Mouse (Mus musculus) retina, postnatal 7 days (tissue): ENCODE results near the gene Npffr2.
A peak's percentile ranks its signal among the peaks of the same experiment; 100 is the strongest.
"Not testable (repeated sequence)": the region's sequence is repeated elsewhere in the genome, so short reads cannot be mapped to it uniquely, and the experiment has no call there.

Source experiments
- DNase-seq: peaks from one replicate; pipeline ENCODE4 v3.0.0-alpha.2; 2012; ENCODE audit warnings: low read depth, low spot score

The Npffr2 gene

DNA sequence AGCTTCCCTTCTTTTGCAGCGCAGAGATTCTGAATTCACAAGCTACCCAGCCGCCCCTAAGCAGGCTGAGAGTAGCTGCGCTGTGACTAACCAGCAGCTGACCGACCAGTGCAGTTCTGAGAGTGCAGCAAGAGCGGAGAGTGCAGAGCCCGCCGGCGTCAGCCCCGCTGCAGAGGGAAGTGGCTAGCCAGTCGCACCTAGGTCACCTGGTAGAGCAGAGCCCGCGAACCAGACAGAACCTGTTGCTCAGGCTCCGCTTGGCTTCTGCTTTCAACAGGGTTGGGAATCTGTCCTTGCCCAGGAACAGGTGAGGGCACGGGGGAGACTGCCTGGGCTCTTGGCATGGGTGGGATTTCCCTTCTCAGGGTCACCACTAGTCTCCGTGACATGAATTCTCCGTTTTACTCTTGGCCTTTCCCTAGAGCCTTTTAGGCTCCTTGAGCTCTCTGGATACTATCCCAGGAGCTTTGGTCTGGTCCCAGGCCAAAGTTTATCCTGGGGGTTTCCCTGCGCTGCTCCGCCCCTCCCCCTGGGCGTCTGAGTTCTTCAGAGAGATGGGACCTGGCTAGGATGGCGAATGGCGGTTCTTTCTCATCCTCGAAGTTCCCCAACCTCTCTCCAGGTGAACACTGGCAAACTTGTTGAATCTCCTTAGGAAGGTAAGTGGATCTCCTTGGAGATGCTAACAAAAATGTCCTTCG, at the start of gene Npffr2:
Npffr2 (plus strand) TSS at position 552 of the 701 bp plus-strand sequence.
- peak; percentile 3 for DNase-seq

DNA sequence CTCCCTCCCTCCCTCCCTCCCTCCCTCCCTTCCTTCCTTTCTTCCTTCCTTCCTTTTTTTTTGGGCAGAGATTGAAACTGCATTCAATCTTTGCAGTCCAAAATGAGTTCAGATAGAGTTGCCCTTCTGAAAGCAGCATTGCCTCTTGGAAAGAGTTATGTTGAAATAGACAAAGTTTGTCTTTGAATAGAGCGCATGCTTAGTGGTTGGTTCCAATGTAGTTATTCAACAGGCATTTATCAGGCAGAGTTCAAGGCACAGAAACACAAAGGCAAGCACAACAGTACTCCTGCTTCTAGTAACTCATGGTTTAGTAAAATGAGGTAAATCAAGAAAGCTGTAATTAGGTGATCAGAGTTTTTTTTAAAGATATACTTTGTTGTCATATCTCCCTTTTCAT, 34.7 kb upstream of the Npffr2 start:
- DNase-seq, result no peak

DNA sequence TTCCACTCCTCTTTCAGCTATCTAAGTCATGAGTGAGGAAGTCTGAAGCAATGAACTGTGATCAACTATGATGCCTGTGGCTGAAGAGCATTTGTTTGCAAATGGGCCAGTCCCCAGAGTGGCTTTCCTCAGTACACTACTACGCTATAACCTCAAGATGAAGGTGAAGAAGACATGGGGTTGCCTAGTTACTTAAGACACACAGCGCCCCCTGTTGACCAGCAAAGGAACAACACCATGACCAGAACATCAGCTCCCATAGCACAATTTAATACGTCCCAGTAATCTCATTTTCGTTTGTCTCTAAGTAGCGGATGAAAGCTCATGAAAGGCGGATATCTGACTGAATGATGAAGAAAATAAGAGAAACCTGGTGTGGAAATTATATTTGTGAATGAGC, 27.0 kb upstream of the Npffr2 start:
- DNase-seq, result no peak

DNA sequence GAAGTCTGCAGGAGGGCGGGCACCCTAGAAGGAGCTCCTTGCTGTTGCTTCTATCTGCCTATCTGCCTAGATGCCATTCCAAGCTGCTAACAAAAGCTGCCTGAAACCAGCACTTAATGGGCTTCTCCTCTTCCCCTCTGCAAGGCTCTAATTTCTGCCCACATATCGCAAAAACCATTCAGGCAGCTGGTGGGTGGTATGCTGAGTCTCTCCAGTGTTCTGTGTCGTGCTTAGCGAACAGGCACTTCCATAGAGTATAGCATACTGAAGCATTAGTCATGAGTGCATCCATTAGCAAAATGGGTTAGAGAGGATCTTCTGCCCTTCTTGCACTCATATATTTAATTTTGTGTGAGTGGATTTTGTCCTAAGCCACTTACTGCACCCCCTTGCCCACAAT, 8.6 kb upstream of the Npffr2 start:
- no peak for DNase-seq

DNA sequence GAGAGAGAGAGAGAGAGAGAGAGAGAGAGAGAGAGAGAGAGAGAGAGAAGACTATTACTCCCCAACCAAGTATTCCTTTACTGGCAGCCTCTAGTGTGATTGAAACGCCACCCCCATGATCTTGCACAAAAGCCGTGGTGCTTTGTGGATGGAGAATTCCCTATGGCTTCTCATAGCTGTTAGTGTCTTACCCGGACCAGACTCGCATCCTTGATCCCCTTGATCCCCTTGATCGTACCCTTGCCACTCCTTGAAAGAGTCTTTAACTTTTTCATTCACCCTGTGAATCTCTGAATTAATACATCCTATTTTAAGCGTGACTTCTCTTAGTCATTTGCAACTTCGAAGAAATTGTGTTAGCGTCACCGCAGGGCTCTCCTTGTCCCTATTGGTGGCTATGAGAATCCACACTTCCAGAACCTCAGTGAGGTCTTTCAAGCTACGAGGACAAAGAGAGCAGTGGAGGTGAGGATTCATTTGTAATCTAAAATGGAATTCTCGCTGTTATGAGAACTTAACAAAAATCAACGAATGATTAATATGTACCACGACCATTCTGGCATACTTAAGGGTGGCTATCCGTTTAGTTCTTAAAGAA, 949 bp upstream of the Npffr2 start:
- DNase-seq, result no peak

DNA sequence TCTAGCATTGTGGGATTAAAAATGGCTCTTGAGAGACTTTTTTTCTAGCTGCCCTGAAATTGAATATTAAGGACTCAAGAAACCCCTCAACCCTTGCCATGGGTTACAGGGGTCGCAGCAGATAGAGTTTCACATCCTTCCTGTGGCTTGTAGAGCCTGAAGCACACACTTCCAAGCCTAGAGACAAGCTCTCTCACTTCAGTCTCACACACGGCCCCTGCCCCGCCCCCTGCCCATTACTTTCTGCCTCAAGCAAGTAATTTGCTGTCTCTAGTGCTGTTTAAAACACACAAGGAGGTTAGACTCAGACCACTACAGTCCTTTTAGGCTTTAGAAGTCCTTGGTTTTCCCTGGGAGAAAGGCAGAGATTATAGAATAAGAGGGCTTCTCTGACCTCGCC, 1.7 kb downstream of the Npffr2 start:
- DNase-seq, result no peak

DNA sequence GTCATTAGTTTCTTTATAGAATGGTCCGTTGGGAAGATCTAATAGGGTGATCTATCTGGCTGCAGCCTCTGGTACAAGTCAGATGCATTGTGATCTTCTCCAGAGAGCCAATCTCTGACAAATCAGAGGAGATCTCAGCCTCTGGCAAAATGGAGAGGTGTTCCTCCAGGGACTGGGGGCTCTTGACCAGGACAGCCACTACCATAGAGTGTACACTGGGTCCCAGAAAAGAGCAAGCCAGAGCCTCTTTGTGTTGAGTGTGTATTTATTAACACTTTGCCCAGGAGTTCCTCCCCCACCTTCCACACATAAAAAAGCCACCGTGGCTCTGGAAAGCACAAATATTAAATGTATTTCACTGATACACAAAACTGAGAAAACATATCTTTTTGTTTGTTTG, 2.2 kb downstream of the Npffr2 start:
- DNase-seq, result no peak

DNA sequence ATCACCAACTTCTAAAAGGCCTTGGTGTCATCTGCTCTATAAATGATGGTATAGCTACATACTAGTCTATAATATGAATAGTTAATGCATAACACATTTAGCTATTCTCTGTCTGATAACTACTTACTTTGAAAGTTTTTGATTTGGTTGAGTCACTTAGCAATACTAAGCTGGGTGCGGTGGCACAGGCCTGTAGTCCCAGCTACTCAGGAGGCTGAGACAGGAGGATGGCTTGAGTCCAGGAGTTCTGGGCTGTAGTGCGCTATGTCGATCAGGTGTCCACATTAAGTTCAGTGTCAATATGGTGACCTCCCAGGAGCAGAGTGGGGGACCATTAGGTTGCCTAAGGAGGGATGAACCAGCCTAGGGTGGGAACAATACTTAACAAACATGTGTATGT, 8.8 kb downstream of the Npffr2 start:
- DNase-seq, result no peak

DNA sequence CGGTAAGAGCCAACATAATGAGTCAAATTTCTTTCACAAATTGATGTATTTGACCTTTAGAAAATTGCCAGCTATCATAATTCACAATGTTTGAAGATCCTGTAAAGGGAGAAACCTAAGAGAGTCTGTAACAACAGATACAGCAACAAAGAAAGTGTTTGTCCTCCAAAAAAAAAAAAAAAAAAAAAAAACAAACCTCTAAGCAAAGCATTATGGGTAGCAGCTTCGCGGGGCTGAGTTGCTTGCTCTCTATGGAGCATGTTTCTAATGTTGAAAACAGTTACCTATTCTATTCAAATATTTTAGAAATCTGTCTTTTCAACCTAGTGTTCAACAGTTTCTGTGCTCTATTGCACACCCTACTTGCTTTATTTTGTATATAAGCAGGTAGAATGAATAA, 15.2 kb downstream of the Npffr2 start:
- DNase-seq, result no peak

DNA sequence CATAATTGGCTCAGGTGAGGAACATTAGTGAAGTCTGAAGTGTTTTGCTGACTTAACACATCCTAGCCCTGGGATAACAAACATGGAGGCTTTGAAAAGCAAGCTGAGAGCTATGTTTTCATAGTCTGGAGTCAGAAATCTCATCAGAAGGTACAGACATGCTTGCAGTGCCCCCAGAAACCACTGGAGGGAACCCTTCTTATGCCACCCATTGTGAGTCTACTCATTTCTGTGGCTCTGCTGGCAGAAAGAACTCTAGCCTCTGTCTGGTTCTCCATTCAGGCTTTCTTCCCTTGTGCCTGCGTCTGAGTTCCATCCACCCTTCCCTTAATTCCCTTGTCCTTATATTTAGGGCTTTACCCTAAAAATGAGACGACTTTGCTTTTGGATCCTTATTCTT, 16.2 kb downstream of the Npffr2 start:
- DNase-seq, result peak; percentile 44

DNA sequence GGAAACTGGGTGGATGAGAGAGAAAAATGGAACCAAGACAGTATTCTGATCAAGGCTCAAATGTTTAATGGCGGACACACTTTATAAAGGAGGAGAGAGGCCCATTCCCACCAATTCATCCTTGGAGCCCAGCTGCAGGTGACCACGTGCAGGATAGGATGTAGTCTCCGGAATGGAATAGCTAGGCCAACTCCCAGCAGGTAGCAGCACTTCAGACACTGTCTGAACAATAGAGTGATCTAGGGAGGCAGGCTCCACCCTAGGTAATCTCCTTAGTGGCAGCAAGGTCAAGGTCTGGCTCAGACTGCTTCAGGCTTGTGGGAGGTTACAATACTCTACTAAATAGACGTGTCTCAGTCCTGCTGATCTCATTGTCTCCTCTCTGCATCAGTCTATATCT, 31.9 kb downstream of the Npffr2 start:
- DNase-seq, result not testable (repeated sequence)

DNA sequence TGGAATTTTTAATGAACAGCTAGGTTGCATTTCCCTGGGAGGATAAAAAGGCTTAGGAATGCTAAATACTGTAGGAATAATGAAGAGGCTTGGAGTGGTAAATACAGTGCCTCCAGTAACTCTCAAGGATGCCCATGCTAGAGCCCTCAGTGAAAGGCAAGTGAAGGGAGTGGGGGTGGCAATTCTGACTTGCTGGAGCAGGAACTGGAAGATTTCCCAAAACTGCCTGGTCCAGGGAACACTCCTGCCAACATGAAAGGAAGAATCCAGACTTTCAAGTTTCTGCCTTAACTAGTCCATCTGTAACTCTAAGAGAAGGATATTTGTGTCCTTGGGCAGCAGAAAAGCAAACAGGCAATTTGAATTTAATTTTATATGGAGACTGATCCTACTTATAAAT, 34.2 kb downstream of the Npffr2 start:
- no peak for DNase-seq

DNA sequence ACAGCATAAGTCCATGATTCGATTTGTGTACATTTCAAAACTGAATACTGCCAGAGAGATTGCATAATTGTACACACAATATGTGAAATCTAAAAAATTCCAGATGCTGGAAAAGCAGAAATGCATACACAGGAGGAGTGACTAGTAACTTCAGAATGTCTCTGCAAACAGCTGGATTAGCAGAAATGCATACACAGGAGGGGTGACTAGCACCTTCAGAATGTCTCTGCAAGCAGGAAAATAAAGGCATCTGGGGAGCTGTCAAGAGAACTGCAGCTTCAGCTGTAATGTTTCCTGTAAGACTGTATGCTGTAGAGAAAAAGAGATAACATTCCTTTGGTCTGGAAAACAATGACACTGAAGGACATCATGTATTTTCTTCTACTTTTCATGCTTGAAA, 51.4 kb downstream of the Npffr2 start:
- no peak for DNase-seq

DNA sequence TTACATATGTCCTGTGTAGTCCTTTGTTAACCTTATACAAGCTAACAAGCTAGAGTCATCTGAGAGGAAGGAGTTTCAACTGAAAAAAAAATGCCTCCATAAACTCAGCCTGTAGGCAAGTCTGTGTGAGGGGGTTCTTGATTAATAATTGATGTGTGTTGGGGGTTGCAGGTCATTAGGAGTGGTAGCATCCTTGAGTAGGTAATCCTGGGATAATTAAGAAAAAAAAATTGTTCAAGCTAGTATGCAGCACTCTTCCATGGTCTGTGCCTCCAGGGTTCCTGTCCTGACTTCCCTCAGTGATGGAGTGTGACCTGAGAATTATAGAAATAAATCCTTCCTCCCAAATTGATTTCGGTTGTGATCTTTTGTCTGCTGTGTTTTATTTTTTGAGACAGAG, 52.0 kb downstream of the Npffr2 start:
- DNase-seq, result no peak

DNA sequence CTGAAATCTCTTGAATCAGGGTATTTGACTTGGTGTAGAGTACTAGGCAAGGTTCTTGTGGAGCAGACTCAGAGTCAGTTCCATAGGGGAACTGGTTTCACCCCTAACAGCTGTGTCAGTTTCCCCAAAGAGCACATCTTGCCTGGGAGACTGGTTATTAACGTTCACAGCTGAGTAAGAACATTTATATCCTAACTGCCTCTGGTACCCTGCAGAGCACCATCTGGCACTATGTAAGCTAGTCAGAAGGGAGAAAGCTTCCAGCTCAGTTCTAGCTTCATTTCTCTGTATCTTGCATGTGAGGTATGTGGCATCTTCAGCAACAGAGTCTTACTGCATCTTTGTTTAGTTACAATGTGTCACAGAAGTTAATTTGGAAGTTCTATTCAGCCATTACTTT, 53.9 kb downstream of the Npffr2 start:
- no peak for DNase-seq

DNA sequence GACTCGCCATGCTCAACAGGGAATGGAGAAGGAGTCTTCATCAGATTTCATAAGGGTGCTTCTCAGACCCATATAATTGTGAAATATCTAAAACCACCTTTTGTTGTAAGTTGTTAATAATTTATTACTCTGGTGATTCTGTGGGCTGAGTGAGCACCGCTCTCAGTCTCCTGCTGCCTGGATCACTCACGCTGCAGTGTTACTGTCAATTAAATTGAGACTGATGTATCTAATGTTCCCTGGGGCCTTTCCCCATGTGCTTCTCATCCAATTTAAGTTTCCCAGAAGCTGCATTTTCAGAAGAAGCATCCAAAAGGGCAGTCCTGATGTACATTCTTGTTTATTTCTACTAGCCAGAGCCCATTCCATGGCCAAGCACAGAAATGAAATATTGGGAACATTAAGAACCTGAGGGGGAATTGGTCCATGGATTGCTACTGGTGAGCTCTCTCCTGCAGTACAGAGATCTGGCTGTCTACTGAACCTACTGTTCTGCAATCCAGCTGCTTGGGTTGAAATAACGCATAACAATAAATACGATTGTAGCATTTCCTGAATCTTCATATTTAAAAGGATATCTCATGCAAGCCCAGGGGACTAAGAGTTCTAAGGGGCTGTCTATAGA, 54.6 kb downstream of the Npffr2 start:
- DNase-seq, result no peak

DNA sequence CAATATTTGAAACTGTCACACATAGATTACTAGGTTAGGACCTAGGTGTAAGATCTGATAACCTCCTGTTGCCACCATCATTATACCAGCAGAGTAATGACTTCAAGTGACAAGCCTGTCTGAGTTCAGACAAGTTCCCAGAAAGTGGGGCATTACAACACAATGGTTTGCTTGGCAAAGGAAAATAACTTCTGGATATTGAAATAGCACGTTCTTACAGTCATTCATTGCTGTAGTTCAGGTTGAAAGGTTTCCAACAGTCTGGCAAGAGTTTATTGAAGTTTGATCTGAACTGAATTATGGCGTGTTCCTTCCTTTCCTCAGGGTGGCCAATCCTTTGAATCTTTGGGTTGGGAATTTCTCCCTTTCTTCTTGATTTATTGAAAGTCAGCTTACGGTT, 57.8 kb downstream of the Npffr2 start:
- no peak for DNase-seq

DNA sequence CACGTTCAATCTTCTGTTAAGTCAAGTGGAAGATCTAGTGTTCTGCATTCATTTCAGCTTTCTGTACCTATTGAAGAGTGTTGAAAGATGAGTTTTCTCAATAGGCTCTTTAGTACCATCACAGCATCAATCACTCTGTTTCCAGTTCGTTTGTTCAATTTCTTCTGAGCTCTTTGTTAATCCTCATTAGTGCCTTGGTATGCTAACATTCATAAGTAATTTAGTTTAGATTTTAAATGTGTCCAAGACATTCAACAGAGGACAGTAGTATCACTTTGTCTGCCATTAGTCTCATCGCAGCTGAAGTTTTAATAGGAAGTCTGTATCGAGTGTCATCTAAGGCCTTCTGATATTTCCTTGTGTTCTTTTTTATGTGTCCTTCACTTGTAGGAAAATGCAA, 65.1 kb downstream of the Npffr2 start:
- DNase-seq, result no peak

DNA sequence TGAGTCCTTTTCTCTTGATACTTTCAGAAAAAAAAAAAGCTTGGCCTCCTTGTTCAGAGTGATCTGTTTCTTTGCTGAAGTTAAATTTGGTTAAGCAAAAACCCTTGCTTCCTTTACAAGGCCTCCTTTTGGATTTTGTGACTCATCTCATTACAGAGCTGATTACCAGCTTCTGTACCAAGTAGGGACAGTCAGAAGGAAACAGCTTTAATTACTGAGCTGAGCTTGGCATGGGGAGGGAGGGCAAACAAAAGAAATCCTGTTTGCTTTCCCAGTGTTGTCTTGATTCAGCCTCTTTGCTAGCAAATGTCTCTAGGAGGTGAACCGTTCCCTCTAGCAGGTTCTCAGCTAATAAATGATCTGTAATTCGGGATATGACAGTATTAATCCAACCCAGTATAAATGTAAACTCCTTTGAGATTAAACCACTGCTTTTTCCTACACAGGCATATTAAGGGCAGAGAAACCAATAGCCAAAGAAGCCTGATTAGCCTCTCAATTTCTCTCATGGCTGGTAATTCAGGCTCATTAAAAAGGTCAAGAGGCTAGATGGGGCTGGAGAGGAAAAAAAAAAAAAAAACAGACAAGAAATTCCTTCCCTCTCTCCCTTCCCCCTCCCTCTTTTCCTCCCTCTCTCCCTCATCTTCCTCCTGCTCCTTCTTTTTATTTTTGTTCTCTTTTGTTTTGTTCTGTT, 84.2 kb downstream of the Npffr2 start:
- DNase-seq, result no peak

DNA sequence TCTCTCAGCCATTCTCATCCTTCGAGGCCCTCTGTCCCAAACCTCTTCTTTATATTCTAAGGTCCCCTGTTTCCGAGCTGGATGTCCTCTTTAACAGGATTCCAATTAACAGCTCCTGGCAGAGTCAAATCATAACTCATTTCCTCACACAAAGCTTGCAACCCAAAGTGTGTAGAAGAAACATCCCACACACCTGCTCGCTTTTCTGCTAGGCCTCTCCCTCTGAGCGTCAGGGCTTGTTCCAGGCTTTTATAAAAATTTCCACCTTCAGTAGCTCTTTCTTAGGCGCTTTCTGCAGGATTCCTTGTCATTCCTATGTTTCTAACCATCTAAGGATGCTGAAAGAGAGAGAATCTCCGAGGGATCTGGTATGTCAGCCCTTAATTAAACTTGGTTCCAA, 85.0 kb downstream of the Npffr2 start:
- no peak for DNase-seq

DNA sequence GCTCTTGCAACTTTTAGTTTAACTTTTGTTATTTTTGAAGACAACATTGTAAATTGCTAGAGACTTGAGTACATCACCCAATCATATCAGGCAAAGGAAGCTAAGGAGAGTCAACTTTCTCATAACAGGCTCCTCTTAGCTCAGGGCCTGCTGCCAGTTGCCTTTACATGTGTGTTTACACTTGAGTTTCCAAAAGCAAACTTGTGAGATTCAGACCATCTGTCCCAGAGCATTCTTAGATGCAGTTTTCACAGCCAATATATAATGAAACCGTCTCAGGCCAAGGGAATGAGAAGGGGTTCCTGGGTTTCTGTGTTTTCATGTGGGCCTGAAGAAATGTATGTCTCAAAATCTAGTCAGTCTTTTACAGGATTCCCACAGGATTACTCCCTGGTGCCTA, 104.4 kb downstream of the Npffr2 start:
- no peak for DNase-seq
